Mouse (Mus musculus): ENCODE measurements around the gene Tmem132e. TPM values are rescaled to one million over a fixed set of nuclear protein-coding genes. Genes with fewer than 3 reads are reported as not detected.

Tmem132e gene
- polyA plus RNA-seq, 1 experiment from 2014 or later = 0.04 TPM

DNA sequence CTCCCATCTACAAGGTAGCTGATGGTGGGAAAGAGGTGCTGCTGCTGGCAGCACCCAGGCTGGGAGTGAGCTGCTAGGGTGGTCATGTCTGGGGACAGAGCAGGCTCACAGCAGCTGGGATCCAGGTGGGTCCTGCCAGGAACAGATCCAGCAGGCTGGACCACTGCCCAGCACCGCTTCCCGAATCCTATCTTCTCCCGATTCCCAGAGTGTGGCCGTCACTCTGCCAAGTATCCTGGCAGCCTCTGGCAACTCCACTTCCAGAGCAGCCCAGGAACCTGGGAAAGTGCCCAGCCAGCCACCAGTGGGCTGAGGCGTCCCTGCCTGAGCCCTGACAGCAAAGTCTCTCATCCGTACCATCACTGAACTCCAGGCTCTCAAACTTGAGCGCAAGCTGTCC lies 78.5 kb downstream of the Tmem132e start:
- Histone ChIP-seq H3K4me3 (ENCODE audit: low read length) (no peak overlapping the region), H3K9ac (ENCODE audit: low read length) (no peak overlapping the region), H3K9me3 (ENCODE audit: control insufficient read depth, low read length) (no peaks in the 10 kb centered on the region), H3K36me3 (ENCODE audit: control insufficient read depth, insufficient read depth, low read length) (no peaks in the 10 kb centered on the region), H3K27ac (ENCODE audit: low read length) (no peak overlapping the region), H3K4me1 (replicated peaks; ENCODE audit: control insufficient read depth, insufficient read depth, low read length) (no peaks in the 10 kb centered on the region), H3K27me3 (ENCODE audit: control insufficient read depth, insufficient read depth, low read depth, low read length) (no peaks in the 10 kb centered on the region), H3K4me2 (ENCODE audit: low read depth, low read length) (no peak overlapping the region)
- no peak for ATAC-seq (ENCODE audit: low read depth)
- 50% methylated on average over 7 of the region's 7 CpGs for WGBS

- no peak overlapping the region for H3K4me3 ChIP-seq (ENCODE audit: low read length)
- H3K4me1 ChIP-seq (replicated peaks; ENCODE audit: control insufficient read depth, insufficient read depth, low read length) = no peaks in the 10 kb centered on the region
- H3K27ac ChIP-seq (ENCODE audit: low read length) = no peak overlapping the region
- H3K4me2 ChIP-seq (ENCODE audit: low read depth, low read length) = no peak overlapping the region
- H3K9ac ChIP-seq (ENCODE audit: low read length) = no peak overlapping the region
- WGBS = 76% methylated on average over 1 of the region's 1 CpGs
- H3K27me3 ChIP-seq (ENCODE audit: control insufficient read depth, insufficient read depth, low read depth, low read length) = no peaks in the 10 kb centered on the region
- H3K36me3 ChIP-seq (ENCODE audit: control insufficient read depth, insufficient read depth, low read length) = no peaks in the 10 kb centered on the region
- no peaks in the 10 kb centered on the region for H3K9me3 ChIP-seq (ENCODE audit: control insufficient read depth, low read length)
- no peak for ATAC-seq (ENCODE audit: low read depth)
These were observed 82.4 kb downstream of the Tmem132e start for GRCm38 (mm10) chr11:82471076-82471475.

DNA sequence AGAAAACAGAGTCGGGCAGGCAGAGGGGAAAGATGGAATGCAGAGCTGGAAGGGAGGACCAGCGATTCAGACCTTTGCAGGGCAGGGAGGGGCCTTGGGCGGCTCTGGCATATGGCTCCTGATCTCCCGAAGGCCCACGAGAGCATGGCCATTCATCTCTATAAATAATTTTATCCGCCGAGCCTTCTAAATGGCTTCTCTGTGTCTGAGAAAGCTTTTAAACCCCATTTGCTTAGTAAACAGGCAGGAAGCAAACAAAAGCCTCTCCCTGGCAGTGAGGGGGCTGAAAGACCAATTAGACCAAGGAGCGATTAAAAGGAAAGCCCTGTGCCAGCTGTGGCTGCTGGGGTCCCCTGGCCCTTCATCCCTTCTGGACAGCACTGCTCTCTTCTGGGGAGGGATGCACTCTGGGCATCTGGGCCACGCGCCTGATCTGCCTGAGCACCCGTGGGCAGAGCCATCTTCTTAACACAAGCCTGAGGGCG lies 84.5 kb downstream of the Tmem132e start:
- H3K36me3 ChIP-seq (ENCODE audit: control insufficient read depth, insufficient read depth, low read length) = no peaks in the 10 kb centered on the region
- H3K27me3 ChIP-seq (ENCODE audit: control insufficient read depth, insufficient read depth, low read depth, low read length) = no peaks in the 10 kb centered on the region
- no peaks in the 10 kb centered on the region for H3K9me3 ChIP-seq (ENCODE audit: control insufficient read depth, low read length)
- no peak overlapping the region for H3K4me3 ChIP-seq (ENCODE audit: low read length)
- no peak for ATAC-seq (ENCODE audit: low read depth)
- H3K4me1 ChIP-seq (replicated peaks; ENCODE audit: control insufficient read depth, insufficient read depth, low read length) = no peaks in the 10 kb centered on the region
- H3K9ac ChIP-seq (ENCODE audit: low read length) = no peak overlapping the region
- WGBS = 43% methylated on average over 12 of the region's 12 CpGs
- H3K4me2 ChIP-seq (ENCODE audit: low read depth, low read length) = no peak overlapping the region
- no peak overlapping the region for H3K27ac ChIP-seq (ENCODE audit: low read length)

GRCm38 (mm10) chr11:82476092-82476491 lies 87.4 kb downstream of the Tmem132e start:
- Histone ChIP-seq H3K4me3 (ENCODE audit: low read length) (no peak overlapping the region), H3K9me3 (ENCODE audit: control insufficient read depth, low read length) (no peaks in the 10 kb centered on the region), H3K9ac (ENCODE audit: low read length) (no peak overlapping the region), H3K4me1 (replicated peaks; ENCODE audit: control insufficient read depth, insufficient read depth, low read length) (no peaks in the 10 kb centered on the region), H3K27me3 (ENCODE audit: control insufficient read depth, insufficient read depth, low read depth, low read length) (no peaks in the 10 kb centered on the region), H3K27ac (ENCODE audit: low read length) (no peak overlapping the region), H3K4me2 (ENCODE audit: low read depth, low read length) (no peak overlapping the region), H3K36me3 (ENCODE audit: control insufficient read depth, insufficient read depth, low read length) (no peaks in the 10 kb centered on the region)
- no peak for ATAC-seq (ENCODE audit: low read depth)
- 61% methylated on average over 4 of the region's 4 CpGs for WGBS

GRCm38 (mm10) chr11:82477412-82477811 lies 88.7 kb downstream of the Tmem132e start:
- Histone ChIP-seq H3K27me3 (ENCODE audit: control insufficient read depth, insufficient read depth, low read depth, low read length) (no peaks in the 10 kb centered on the region), H3K36me3 (ENCODE audit: control insufficient read depth, insufficient read depth, low read length) (no peaks in the 10 kb centered on the region), H3K4me3 (ENCODE audit: low read length) (no peak overlapping the region), H3K9ac (ENCODE audit: low read length) (no peak overlapping the region), H3K4me2 (ENCODE audit: low read depth, low read length) (no peak overlapping the region), H3K4me1 (replicated peaks; ENCODE audit: control insufficient read depth, insufficient read depth, low read length) (no peaks in the 10 kb centered on the region), H3K9me3 (ENCODE audit: control insufficient read depth, low read length) (no peaks in the 10 kb centered on the region), H3K27ac (ENCODE audit: low read length) (no peak overlapping the region)
- WGBS = 72% methylated on average over 3 of the region's 3 CpGs
- ATAC-seq (ENCODE audit: low read depth) = no peak

DNA sequence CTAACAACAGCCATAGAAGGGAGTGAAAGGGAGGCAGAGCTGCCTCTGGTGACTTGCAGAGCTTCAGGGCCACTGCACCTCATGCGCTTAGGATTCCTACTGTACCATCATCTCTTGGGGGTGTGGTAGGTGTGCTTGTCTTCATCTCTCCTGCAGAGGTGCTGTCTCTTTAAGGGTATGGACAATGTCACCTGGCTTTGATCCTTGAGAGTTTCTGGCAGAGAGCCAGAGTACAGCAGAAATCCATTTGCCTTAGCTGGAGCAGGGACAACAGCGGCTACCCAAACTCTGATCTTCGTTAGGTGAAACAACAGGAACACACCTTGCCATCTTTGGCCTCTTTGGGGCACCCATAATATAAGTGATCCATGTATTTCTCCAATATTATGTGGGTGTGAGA lies 92.2 kb downstream of the Tmem132e start:
- WGBS = 63% methylated on average over 3 of the region's 3 CpGs
- no peak overlapping the region for H3K4me3 ChIP-seq (ENCODE audit: low read length)
- H3K4me2 ChIP-seq (ENCODE audit: low read depth, low read length) = no peak overlapping the region
- no peaks in the 10 kb centered on the region for H3K36me3 ChIP-seq (ENCODE audit: control insufficient read depth, insufficient read depth, low read length)
- H3K4me1 ChIP-seq (replicated peaks; ENCODE audit: control insufficient read depth, insufficient read depth, low read length) = no peaks in the 10 kb centered on the region
- no peaks in the 10 kb centered on the region for H3K27me3 ChIP-seq (ENCODE audit: control insufficient read depth, insufficient read depth, low read depth, low read length)
- H3K9me3 ChIP-seq (ENCODE audit: control insufficient read depth, low read length) = no peaks in the 10 kb centered on the region
- H3K9ac ChIP-seq (ENCODE audit: low read length) = no peak overlapping the region
- H3K27ac ChIP-seq (ENCODE audit: low read length) = no peak overlapping the region
- ATAC-seq (ENCODE audit: low read depth) = no peak

- H3K36me3 ChIP-seq (ENCODE audit: control insufficient read depth, insufficient read depth, low read length) = no peaks in the 10 kb centered on the region
- WGBS = 38% methylated on average over 8 of the region's 8 CpGs
These were observed 98.8 kb downstream of the Tmem132e start for GRCm38 (mm10) chr11:82487359-82488086.

GRCm38 (mm10) chr11:82490896-82491295 lies 102.2 kb downstream of the Tmem132e start:
- ATAC-seq (ENCODE audit: low read depth) = no peak
- Histone ChIP-seq H3K27ac (ENCODE audit: low read length) (no peak overlapping the region), H3K27me3 (ENCODE audit: control insufficient read depth, insufficient read depth, low read depth, low read length) (no peaks in the 10 kb centered on the region), H3K9me3 (ENCODE audit: control insufficient read depth, low read length) (no peaks in the 10 kb centered on the region), H3K4me1 (replicated peaks; ENCODE audit: control insufficient read depth, insufficient read depth, low read length) (no peaks in the 10 kb centered on the region), H3K4me2 (ENCODE audit: low read depth, low read length) (no peak overlapping the region), H3K4me3 (ENCODE audit: low read length) (no peak overlapping the region), H3K9ac (ENCODE audit: low read length) (no peak overlapping the region), H3K36me3 (ENCODE audit: control insufficient read depth, insufficient read depth, low read length) (no peaks in the 10 kb centered on the region)
- WGBS = 76% methylated on average over 3 of the region's 3 CpGs

More at GRCm38 (mm10) chr11:82487359-82488086, 98.8 kb downstream of the Tmem132e start:
- Histone ChIP-seq H3K9me3 (ENCODE audit: control insufficient read depth, low read length) (no peaks in the 10 kb centered on the region), H3K4me2 (ENCODE audit: low read depth, low read length) (no peak overlapping the region), H3K27ac (ENCODE audit: low read length) (no peak overlapping the region), H3K4me1 (replicated peaks; ENCODE audit: control insufficient read depth, insufficient read depth, low read length) (no peaks in the 10 kb centered on the region), H3K4me3 (ENCODE audit: low read length) (no peak overlapping the region), H3K27me3 (ENCODE audit: control insufficient read depth, insufficient read depth, low read depth, low read length) (no peaks in the 10 kb centered on the region), H3K9ac (ENCODE audit: low read length) (no peak overlapping the region)
- ATAC-seq (ENCODE audit: low read depth) = no peak

Data from lung, embryonic 16.5 days (tissue).